Mouse (Mus musculus) lung, postnatal 10 days (tissue): ENCODE data around the gene Pcif1.
"Not testable (repeated sequence)": the region's sequence is repeated elsewhere in the genome, so short reads cannot be mapped to it uniquely, and the experiment has no call there.

Experiments
- DNase-seq: peaks from one replicate; pipeline ENCODE4 v3.0.0; 2021

The Pcif1 gene

GRCm38 (mm10) chr2:164867566-164867965, 11.5 kb upstream of the Pcif1 start:
- DNase-seq: peak; percentile 60

- peak; percentile 52 for DNase-seq
Measured at GRCm38 (mm10) chr2:164868491-164868890, 10.6 kb upstream of the Pcif1 start.

GRCm38 (mm10) chr2:164871602-164872303, 7.4 kb upstream of the Pcif1 start:
- no peak for DNase-seq

GRCm38 (mm10) chr2:164873621-164874020, 5.5 kb upstream of the Pcif1 start:
- peak; percentile 26 for DNase-seq

GRCm38 (mm10) chr2:164874239-164874769, 4.8 kb upstream of the Pcif1 start:
- DNase-seq: peak; percentile 83

GRCm38 (mm10) chr2:164875648-164876047, 3.5 kb upstream of the Pcif1 start:
- DNase-seq: not testable (repeated sequence)

GRCm38 (mm10) chr2:164877376-164878215, 1.5 kb upstream of the Pcif1 start:
- not testable (repeated sequence) for DNase-seq

GRCm38 (mm10) chr2:164878509-164879227, 436 bp upstream of the Pcif1 start:
- DNase-seq: peak; percentile 79

GRCm38 (mm10) chr2:164879568-164880277, 619 bp downstream of the Pcif1 start:
- DNase-seq: peak; percentile 94

GRCm38 (mm10) chr2:164882619-164883018, 3.5 kb downstream of the Pcif1 start:
- no peak for DNase-seq

GRCm38 (mm10) chr2:164885788-164886187, 6.7 kb downstream of the Pcif1 start:
- peak; percentile 89 for DNase-seq

GRCm38 (mm10) chr2:164886617-164887016, 7.5 kb downstream of the Pcif1 start:
- no peak for DNase-seq

GRCm38 (mm10) chr2:164888996-164889395, 9.9 kb downstream of the Pcif1 start:
- DNase-seq: no peak

- DNase-seq: no peak
Measured at GRCm38 (mm10) chr2:164889960-164890359, 10.9 kb downstream of the Pcif1 start.

- DNase-seq: no peak
Measured at GRCm38 (mm10) chr2:164890411-164891049, 11.4 kb downstream of the Pcif1 start.

- DNase-seq: no peak
Measured at GRCm38 (mm10) chr2:164891056-164891834, 12.1 kb downstream of the Pcif1 start.

- no peak for DNase-seq
Measured at GRCm38 (mm10) chr2:164891908-164892695, 13.0 kb downstream of the Pcif1 start.

GRCm38 (mm10) chr2:164892696-164893216, 13.7 kb downstream of the Pcif1 start:
- DNase-seq: no peak

GRCm38 (mm10) chr2:164894048-164894447, 14.9 kb downstream of the Pcif1 start:
- DNase-seq: peak; percentile 48

GRCm38 (mm10) chr2:164894644-164895043, 15.5 kb downstream of the Pcif1 start:
- DNase-seq: no peak
